Mouse (Mus musculus) limb, embryonic 11.5 days (tissue): ENCODE results near the gene Sec1. TPM values are rescaled to one million over a fixed set of nuclear protein-coding genes. Genes with fewer than 3 reads are reported as not detected.
A peak's percentile ranks its signal among the peaks of the same experiment; 100 is the strongest.

ENCODE experiments used
- ATAC-seq: fragments of 200-750 bp; cut with Nextera tagmentation; 2 replicates; pipeline ENCODE4 v1.8.0; 2017; ENCODE audit warnings: low read depth; ENCODE audit not compliant: insufficient number of reproducible peaks, low FRiP score, low TSS enrichment
- DNase-seq: peaks from one replicate; pipeline ENCODE4 v3.0.0-alpha.2; 2015; ENCODE audit warnings: low spot score
- H3K27ac ChIP-seq: fragments of 300-500 bp; sonication (generic); replicated peaks from 2 replicates; pipeline ENCODE4 v1.5.1; 2014; ENCODE audit warnings: low read depth, mild to moderate bottlenecking, low read length
- H3K27me3 ChIP-seq: fragments of 300-500 bp; sonication (generic); 2 replicates; pipeline ENCODE4 v1.6.1; 2014; ENCODE audit warnings: mild to moderate bottlenecking, low read length, mixed read lengths; ENCODE audit not compliant: control insufficient read depth, insufficient read depth
- H3K36me3 ChIP-seq: fragments of 300-500 bp; sonication (generic); 2 replicates; pipeline ENCODE4 v1.6.1; 2014; ENCODE audit warnings: mild to moderate bottlenecking, low read length, moderate library complexity, mixed read lengths; ENCODE audit not compliant: control insufficient read depth, insufficient read depth
- H3K4me1 ChIP-seq: fragments of 300-500 bp; sonication (generic); 2 replicates; pipeline ENCODE4 v1.6.1; 2014; ENCODE audit warnings: low read length, mixed read lengths; ENCODE audit not compliant: control insufficient read depth, insufficient read depth
- H3K4me2 ChIP-seq: fragments of 300-500 bp; sonication (generic); 2 replicates; pipeline ENCODE4 v1.6.1; 2014; ENCODE audit warnings: low read depth, mild to moderate bottlenecking, moderate library complexity; ENCODE audit not compliant: severe bottlenecking
- H3K4me3 ChIP-seq: fragments of 300-500 bp; sonication (generic); 2 replicates; pipeline ENCODE4 v1.5.1; 2014; ENCODE audit warnings: low read depth, low read length
- H3K9ac ChIP-seq: fragments of 300-500 bp; sonication (generic); 2 replicates; pipeline ENCODE4 v1.6.1; 2014; ENCODE audit warnings: mild to moderate bottlenecking, low read length
- H3K9me3 ChIP-seq: fragments of 300-500 bp; sonication (generic); 2 replicates; pipeline ENCODE4 v1.6.1; 2016; ENCODE audit warnings: low read length; ENCODE audit not compliant: control insufficient read depth
- WGBS: fragments of 180-500 bp; shearing (Covaris S2); extraction: QIAGEN DNeasy Blood & Tissue Kit; methylation state at CpG from one replicate; pipeline ENCODE4 v1.1.7; 2014; 5-methylcytosine and 5-hydroxymethylcytosine counted together
- polyA plus RNA-seq: library from polyadenylated mRNA; unstranded; fragments of >200 nt; fragmentation: Nextera tagmentation; extraction: Ambion mirVana; gene quantifications from 2 replicates; pipeline ENCODE4 v1.2.1, GENCODE M21; 2014

Gene Sec1
- polyA plus RNA-seq, 1 experiment from 2014 or later: 0.37 TPM

- no peak for DNase-seq
- Histone ChIP-seq H3K4me3 (no peak overlapping the region), H3K27ac (no peak overlapping the region), H3K27me3 (0 out of 2 replicates have a peak, but pooled peaks cover 2% of the 10 kb centered on the region), H3K9me3 (no peaks in the 10 kb centered on the region), H3K4me1 (peaks cover 8% of the 10 kb centered on the region; the same call in 1 of the 2 replicates), H3K9ac (no peak overlapping the region), H3K4me2 (no peak overlapping the region), H3K36me3 (peaks cover 29% of the 10 kb centered on the region; the same call in 1 of the 2 replicates)
- WGBS: 81% methylated on average over 3 of the region's 3 CpGs
- ATAC-seq: no peak
These were observed 33.4 kb upstream of the Sec1 start for GRCm38 (mm10) chr7:45727625-45728024.

GRCm38 (mm10) chr7:45726419-45726818 lies 32.2 kb upstream of the Sec1 start:
- H3K4me3 ChIP-seq: no peak overlapping the region
- H3K27me3 ChIP-seq: no peaks in the 10 kb centered on the region
- no peaks in the 10 kb centered on the region for H3K9me3 ChIP-seq
- peaks cover 8% of the 10 kb centered on the region; the same call in 1 of the 2 replicates for H3K4me1 ChIP-seq
- no peak overlapping the region for H3K4me2 ChIP-seq
- no peak overlapping the region for H3K9ac ChIP-seq
- no peak for DNase-seq
- 97% methylated on average over 10 of the region's 10 CpGs for WGBS
- H3K27ac ChIP-seq: no peak overlapping the region
- H3K36me3 ChIP-seq: peaks cover 31% of the 10 kb centered on the region
- ATAC-seq: no peak

GRCm38 (mm10) chr7:45725713-45726112 lies 31.5 kb upstream of the Sec1 start, which contains the start of gene Spaca4:
Spaca4 (minus strand) TSS chr7:45725813.
- no peaks in the 10 kb centered on the region for H3K9me3 ChIP-seq
- WGBS: 90% methylated on average over 11 of the region's 11 CpGs

GRCm38 (mm10) chr7:45725151-45725550 lies 30.9 kb upstream of the Sec1 start:
- ATAC-seq (no peak), DNase-seq (no peak)
- Histone ChIP-seq H3K4me3 (0 out of 2 replicates have a peak overlapping the region, but pooled peaks have one; percentile 5), H3K9me3 (no peaks in the 10 kb centered on the region), H3K36me3 (peaks cover 39% of the 10 kb centered on the region), H3K4me1 (no peaks in the 10 kb centered on the region), H3K4me2 (no peak overlapping the region), H3K9ac (0 out of 2 replicates have a peak overlapping the region, but pooled peaks have one; percentile 7), H3K27me3 (no peaks in the 10 kb centered on the region), H3K27ac (no peak overlapping the region)
- 91% methylated on average over 9 of the region's 9 CpGs for WGBS

More at GRCm38 (mm10) chr7:45725713-45726112, 31.5 kb upstream of the Sec1 start, which contains the start of gene Spaca4:
- 0 out of 2 replicates have a peak within 1 kb of the TSS, but pooled peaks have one; percentile 5 for H3K4me3 ChIP-seq
- 0 out of 2 replicates have a peak within 1 kb of the TSS, but pooled peaks have one; percentile 7 for H3K9ac ChIP-seq
- H3K36me3 ChIP-seq: peaks cover 37% of the 10 kb centered on the region
- no peak within 1 kb of the TSS for H3K4me2 ChIP-seq
- no peak within 1 kb of the TSS for H3K27ac ChIP-seq
- no peak for DNase-seq
- no peaks in the 10 kb centered on the region for H3K27me3 ChIP-seq
- H3K4me1 ChIP-seq: peaks cover 4% of the 10 kb centered on the region; the same call in 1 of the 2 replicates
- no peak for ATAC-seq

GRCm38 (mm10) chr7:45723781-45724180 lies 29.6 kb upstream of the Sec1 start:
- no peaks in the 10 kb centered on the region for H3K27me3 ChIP-seq
- no peak overlapping the region for H3K9ac ChIP-seq
- H3K36me3 ChIP-seq: peaks cover 46% of the 10 kb centered on the region
- H3K4me1 ChIP-seq: 0 out of 2 replicates have a peak, but pooled peaks cover 6% of the 10 kb centered on the region
- H3K27ac ChIP-seq: no peak overlapping the region
- no peak for DNase-seq
- H3K4me2 ChIP-seq: no peak overlapping the region
- ATAC-seq: no peak
- H3K9me3 ChIP-seq: no peaks in the 10 kb centered on the region
- no peak overlapping the region for H3K4me3 ChIP-seq
- 94% methylated on average over 14 of the region's 14 CpGs for WGBS

GRCm38 (mm10) chr7:45723301-45723700 lies 29.1 kb upstream of the Sec1 start:
- Histone ChIP-seq H3K27me3 (no peaks in the 10 kb centered on the region), H3K9me3 (no peaks in the 10 kb centered on the region), H3K36me3 (peaks cover 44% of the 10 kb centered on the region), H3K4me2 (no peak overlapping the region), H3K9ac (no peak overlapping the region), H3K4me1 (0 out of 2 replicates have a peak, but pooled peaks cover 6% of the 10 kb centered on the region), H3K27ac (no peak overlapping the region), H3K4me3 (no peak overlapping the region)
- no peak for ATAC-seq
- 83% methylated on average over 4 of the region's 4 CpGs for WGBS
- DNase-seq: no peak

GRCm38 (mm10) chr7:45722348-45722713 lies 28.1 kb upstream of the Sec1 start:
- no peak overlapping the region for H3K9ac ChIP-seq
- WGBS: 77% methylated on average over 13 of the region's 13 CpGs
- no peaks in the 10 kb centered on the region for H3K27me3 ChIP-seq
- H3K4me3 ChIP-seq: no peak overlapping the region
- H3K36me3 ChIP-seq: peaks cover 44% of the 10 kb centered on the region
- no peaks in the 10 kb centered on the region for H3K9me3 ChIP-seq
- DNase-seq: no peak
- 0 out of 2 replicates have a peak, but pooled peaks cover 6% of the 10 kb centered on the region for H3K4me1 ChIP-seq
- ATAC-seq: no peak
- no peak overlapping the region for H3K27ac ChIP-seq
- H3K4me2 ChIP-seq: no peak overlapping the region

GRCm38 (mm10) chr7:45721642-45722347 lies 27.6 kb upstream of the Sec1 start:
- Histone ChIP-seq H3K9me3 (no peaks in the 10 kb centered on the region), H3K36me3 (peaks cover 44% of the 10 kb centered on the region), H3K27ac (no peak overlapping the region), H3K4me3 (no peak overlapping the region), H3K27me3 (no peaks in the 10 kb centered on the region), H3K9ac (no peak overlapping the region), H3K4me1 (peaks cover 6% of the 10 kb centered on the region; the same call in 1 of the 2 replicates), H3K4me2 (no peak overlapping the region)
- no peak for DNase-seq
- no peak for ATAC-seq
- 60% methylated on average over 13 of the region's 13 CpGs for WGBS
